Mouse (Mus musculus) megakaryocyte-erythroid progenitor cell, adult 5-6 weeks (primary cell): ENCODE data around the gene Ptch2. TPM values are rescaled to one million over a fixed set of nuclear protein-coding genes. Genes with fewer than 3 reads are reported as not detected.
A peak's percentile ranks its signal among the peaks of the same experiment; 100 is the strongest.

Experiments used
- ATAC-seq: replicated peaks from 2 replicates; pipeline ENCODE4 v1.8.0; 2016; ENCODE audit warnings: mild to moderate bottlenecking, inconsistent platforms; ENCODE audit not compliant: severe bottlenecking, poor library complexity, low FRiP score, low TSS enrichment
- total RNA-seq, 2 experiments: library from RNA; stranded (forward) in 1 of 2; stranded (reverse) in 1 of 2; fragments of 200-1000, 215-1000 nt in 1 of 2; fragments of >200 nt in 1 of 2; fragmentation: Nextera tagmentation in 1 of 2; gene quantifications; 2 replicates each; pipeline ENCODE4 v1.2.3; 2014 to 2017

Gene Ptch2
- total RNA-seq, 2 experiments from 2014 or later, result not detected

GRCm38 (mm10) chr4:117100036-117100435, 4.2 kb downstream of the Ptch2 start:
- ATAC-seq, result no peak

GRCm38 (mm10) chr4:117101218-117101617, 5.3 kb downstream of the Ptch2 start:
- 0 out of 2 replicates have a peak, but pooled peaks have one; percentile 42 for ATAC-seq

GRCm38 (mm10) chr4:117104672-117105071, 8.8 kb downstream of the Ptch2 start:
- ATAC-seq, result no peak

- no peak for ATAC-seq
Measured at GRCm38 (mm10) chr4:117105127-117105526, 9.3 kb downstream of the Ptch2 start.

GRCm38 (mm10) chr4:117107813-117108523, 12.1 kb downstream of the Ptch2 start:
- ATAC-seq, result no peak

- ATAC-seq, result no peak
Measured at GRCm38 (mm10) chr4:117108524-117108849, 12.6 kb downstream of the Ptch2 start.

- ATAC-seq, result no peak
Measured at GRCm38 (mm10) chr4:117109330-117109729, 13.5 kb downstream of the Ptch2 start.

- no peak for ATAC-seq
Measured at GRCm38 (mm10) chr4:117110249-117110648, 14.4 kb downstream of the Ptch2 start.

GRCm38 (mm10) chr4:117110985-117111384, 15.1 kb downstream of the Ptch2 start:
- no peak for ATAC-seq

- no peak for ATAC-seq
Measured at GRCm38 (mm10) chr4:117113237-117113636, 17.4 kb downstream of the Ptch2 start.

- no peak for ATAC-seq
Measured at GRCm38 (mm10) chr4:117115592-117115991, 19.7 kb downstream of the Ptch2 start.

- no peak for ATAC-seq
Measured at GRCm38 (mm10) chr4:117117931-117118330, 22.1 kb downstream of the Ptch2 start.

GRCm38 (mm10) chr4:117119636-117120035, 23.8 kb downstream of the Ptch2 start:
- no peak for ATAC-seq

GRCm38 (mm10) chr4:117120052-117120444, 24.2 kb downstream of the Ptch2 start:
- no peak for ATAC-seq

GRCm38 (mm10) chr4:117120445-117121414, 24.9 kb downstream of the Ptch2 start:
- peak; percentile 84 for ATAC-seq

GRCm38 (mm10) chr4:117122209-117122608, 26.3 kb downstream of the Ptch2 start:
- no peak for ATAC-seq

- no peak for ATAC-seq
Measured at GRCm38 (mm10) chr4:117123546-117124217, 27.8 kb downstream of the Ptch2 start.

GRCm38 (mm10) chr4:117124218-117124517, 28.3 kb downstream of the Ptch2 start:
- ATAC-seq, result no peak

GRCm38 (mm10) chr4:117124518-117125347, 28.9 kb downstream of the Ptch2 start:
- ATAC-seq, result peak; percentile 17; the same call in 1 of the 2 replicates
